Mouse (Mus musculus): ENCODE results near the gene Ryr3. TPM values are rescaled to one million over a fixed set of nuclear protein-coding genes. Genes with fewer than 3 reads are reported as not detected.

Ryr3 gene
- polyA plus RNA-seq, 1 experiment, result 0.61 TPM

DNA sequence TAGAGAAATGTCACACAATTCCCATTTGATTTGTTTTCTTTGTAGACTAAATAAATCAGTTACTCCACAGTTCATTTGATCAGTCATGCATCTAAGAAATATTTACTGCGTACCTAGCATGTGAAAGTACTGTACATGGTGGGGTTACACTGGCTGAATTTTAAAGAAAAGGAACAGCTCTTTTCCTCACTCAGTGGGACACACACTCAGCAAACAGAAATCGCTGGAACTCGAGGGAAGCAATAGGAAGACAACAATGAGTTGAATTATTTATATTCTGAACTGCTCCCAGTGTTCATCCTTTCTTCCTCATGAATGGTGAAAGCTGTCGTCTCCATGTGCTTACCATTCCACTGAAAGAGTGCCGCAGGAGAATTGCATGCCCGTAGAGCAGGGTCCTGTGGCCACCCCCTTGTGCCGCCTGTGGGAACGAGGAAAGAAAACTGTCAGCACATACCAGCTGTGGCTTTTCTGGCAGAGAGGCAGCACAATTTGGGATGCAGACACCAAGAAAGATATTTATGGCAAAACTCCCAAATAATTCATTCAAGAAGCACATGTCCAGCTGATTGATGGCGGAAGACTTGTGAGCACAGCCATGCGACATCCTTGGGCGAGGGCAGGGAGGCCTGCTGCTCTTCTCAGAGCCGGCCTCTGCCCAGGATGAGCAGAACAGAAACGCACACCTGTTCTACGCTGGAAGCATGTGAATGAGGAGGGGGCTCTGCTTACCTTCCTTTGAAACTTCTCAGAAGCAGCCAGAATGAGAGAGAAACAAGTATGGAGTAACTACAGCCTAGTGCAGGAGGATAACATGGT, 249.9 kb downstream of the Ryr3 start:
- no peak for DNase-seq (ENCODE audit: low read depth, low spot score)
- WGBS, result 78% methylated on average over 14 of the region's 14 CpGs

DNA sequence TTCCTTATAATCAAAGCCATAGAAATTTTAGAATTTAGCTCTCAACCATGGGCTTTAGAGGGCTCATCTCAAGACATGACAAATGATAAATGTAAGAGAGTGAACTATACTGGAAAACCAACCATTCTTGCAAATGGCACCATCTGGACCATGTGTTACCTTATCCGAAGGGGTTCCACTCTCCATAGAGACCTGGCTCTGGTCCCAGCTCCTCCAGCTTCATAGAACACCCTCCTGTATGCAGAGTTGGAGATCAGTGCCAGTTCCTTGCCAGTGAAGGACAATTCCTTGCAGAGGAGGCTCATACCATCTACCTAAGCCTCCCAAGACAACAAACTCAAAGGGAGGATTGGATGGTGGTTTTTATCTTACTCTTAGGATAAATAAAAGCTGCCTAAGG, 268.0 kb downstream of the Ryr3 start:
- DNase-seq (ENCODE audit: low read depth, low spot score), result no peak
- WGBS, result 61% methylated on average over 1 of the region's 1 CpGs

DNA sequence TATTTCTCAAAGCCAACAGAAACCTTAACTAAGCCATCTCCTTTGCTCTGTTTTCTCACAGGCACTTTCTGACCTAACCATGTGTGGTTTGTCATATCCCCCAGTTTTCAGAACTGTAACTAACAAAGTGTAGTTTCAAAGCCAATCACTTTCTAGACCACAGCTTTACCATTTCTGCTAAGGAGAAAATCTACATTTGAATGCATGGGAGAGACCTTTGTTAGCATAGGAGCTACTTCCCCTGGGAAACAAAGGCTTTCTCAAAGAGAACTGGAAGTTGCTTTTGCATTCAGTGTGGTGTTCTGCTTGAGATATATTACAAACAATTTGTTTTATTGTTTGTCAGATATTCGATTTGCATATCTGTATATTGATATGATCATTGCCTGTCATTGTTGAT, 285.1 kb downstream of the Ryr3 start:
- WGBS, result 30% methylated on average over 1 of the region's 1 CpGs
- no peak for DNase-seq (ENCODE audit: low read depth, low spot score)

DNA sequence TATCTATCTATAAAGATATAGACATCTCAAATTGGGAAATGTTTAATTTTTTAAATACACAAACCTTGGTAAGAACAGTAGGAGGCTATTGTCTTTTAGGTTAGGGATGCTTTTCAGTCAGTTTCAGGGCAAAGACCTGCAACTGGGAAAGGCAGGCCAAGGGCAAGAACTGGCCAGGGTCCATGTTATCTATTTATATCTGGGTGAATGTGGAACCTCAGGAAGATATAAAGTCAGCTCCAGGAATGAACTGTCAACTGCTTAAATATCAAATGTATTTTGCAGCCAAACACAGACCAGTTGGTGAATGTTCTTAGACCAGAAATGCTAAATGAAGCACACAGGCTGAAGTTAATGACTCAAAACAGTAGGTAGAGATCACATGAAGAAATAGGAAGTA, 303.1 kb downstream of the Ryr3 start:
- no peak for DNase-seq (ENCODE audit: low read depth, low spot score)

DNA sequence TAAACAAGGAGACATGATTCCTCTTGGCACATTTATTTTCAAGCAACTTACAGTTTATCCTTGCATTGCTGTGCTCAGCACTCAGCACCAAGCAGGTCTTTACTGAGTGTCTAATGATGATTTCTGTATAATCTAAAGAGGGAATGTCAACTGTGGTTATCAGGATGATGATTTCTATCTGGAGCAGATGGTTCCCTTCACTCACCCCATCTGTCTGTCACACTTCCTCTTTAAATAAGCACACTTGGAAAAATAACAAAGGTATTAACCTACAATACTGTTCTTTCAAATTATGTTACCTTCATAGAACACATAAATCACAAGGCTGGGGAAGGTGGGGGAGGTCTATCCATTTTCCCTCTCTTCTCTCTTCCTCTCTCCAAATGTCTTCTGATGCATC, 304.3 kb downstream of the Ryr3 start:
- no peak for DNase-seq (ENCODE audit: low read depth, low spot score)

DNA sequence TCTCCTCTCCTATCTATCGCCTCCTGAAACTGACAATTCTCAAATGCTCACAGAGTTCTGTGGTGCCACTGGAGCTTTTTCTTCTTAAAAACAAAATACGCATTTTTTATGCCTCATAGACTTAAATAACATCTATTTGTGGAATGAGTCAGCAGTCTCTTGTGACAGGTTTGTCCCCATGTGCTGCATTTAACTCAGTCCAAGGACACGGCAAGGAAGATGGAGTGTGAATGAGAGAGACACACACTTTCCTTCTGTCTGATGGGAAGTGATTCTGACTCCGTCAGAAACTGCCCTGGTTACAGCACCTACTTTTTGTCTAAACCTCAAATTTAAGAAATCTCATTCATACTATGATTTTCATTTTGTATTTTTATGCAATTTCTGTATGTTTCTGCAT, 306.3 kb downstream of the Ryr3 start:
- WGBS, result 73% methylated on average over 4 of the region's 4 CpGs
- no peak for DNase-seq (ENCODE audit: low read depth, low spot score)

DNA sequence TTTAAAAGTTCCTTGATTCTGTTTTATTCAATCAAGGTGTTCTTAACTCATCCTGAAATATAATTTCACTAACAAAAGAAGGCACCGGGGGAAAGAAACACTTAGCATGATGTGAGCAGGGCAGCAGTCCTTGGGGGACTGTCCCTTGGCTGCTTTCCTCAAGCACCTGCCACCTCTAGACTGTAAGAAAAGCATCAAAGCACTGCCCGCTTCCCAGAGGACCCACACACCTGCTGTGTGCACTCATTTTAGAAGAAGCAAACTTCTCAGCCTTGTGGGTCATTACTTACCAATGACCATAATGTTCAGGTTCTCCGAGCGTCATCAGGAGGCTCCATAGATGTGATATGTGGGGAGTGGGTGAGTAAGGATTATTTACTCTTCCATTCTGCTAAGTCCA, 307.8 kb downstream of the Ryr3 start:
- WGBS, result 85% methylated on average over 4 of the region's 4 CpGs
- no peak for DNase-seq (ENCODE audit: low read depth, low spot score)

DNA sequence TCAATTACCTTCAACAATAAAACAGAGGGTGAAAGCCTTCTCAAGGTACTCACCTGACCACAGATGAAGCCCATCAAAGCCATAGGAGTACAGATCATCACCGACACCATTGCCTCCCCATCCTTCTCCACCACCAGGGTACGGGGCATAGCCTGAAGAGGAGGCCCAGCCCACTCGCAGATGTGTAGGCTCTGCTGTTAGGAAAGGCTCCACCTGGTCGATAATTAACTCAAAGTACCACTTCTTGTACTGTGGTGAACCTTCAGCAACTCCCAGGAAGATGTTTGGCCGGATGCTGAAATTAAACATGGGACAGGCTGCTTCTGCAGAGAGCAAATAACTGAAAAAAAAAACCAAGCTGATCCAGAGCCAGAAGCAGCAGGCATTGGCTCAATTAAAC, 316.1 kb downstream of the Ryr3 start:
- whole genome bisulfite sequencing, result 25% methylated on average over 5 of the region's 5 CpGs
- no peak for DNase-seq (ENCODE audit: low read depth, low spot score)

DNA sequence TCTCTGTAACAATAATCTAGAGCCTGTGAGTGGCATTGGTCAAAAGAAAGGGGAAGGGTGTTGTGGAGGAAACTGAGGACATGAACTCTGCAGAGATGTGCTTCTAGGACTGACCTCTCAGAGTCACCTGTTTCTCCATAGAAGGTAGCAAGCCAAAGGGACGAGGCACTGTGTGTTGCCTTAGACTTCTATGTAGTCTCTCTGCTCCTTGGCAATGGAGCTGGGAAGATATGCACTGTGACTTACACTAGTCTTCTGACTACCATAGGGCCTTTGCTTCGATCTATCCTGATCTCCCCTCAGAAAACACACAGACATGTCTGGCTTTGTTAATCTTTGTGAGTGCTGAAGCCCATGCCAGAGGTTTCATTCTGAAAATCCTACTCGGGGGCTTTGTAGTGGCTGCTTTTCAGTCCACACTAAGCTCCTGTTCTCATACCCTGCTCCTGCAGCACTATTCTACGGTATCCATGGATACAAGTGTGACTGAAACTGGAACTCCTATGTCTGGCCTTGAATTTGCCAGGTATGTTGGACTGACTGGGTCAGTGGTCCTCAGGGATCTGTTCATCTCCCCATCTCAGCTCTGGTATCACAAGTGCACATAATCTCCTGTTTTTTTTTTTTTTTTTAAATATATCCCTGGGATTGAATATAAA, 332.3 kb downstream of the Ryr3 start:
- 77% methylated on average over 4 of the region's 4 CpGs for whole genome bisulfite sequencing
- DNase-seq (ENCODE audit: low read depth, low spot score), result no peak

DNA sequence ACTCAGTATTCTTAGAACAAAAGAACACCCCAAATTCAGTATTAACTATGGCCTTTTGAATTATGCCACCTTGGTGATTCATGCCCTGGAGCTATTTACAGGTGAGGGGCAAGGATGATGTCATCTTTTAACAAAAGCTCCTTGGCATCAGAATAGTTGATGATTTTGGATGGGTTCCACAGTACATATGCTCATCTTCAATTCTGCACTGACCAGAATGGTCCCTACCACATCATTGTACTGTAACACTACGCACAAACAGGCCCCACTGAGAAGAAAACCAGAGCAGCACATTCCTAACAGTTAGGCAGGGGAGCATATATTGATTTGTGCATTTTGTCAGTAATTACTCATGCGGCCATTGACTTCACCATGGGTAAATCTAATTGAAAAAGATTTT, 335.1 kb downstream of the Ryr3 start:
- 78% methylated on average over 2 of the region's 2 CpGs for WGBS
- DNase-seq (ENCODE audit: low read depth, low spot score), result no peak

DNA sequence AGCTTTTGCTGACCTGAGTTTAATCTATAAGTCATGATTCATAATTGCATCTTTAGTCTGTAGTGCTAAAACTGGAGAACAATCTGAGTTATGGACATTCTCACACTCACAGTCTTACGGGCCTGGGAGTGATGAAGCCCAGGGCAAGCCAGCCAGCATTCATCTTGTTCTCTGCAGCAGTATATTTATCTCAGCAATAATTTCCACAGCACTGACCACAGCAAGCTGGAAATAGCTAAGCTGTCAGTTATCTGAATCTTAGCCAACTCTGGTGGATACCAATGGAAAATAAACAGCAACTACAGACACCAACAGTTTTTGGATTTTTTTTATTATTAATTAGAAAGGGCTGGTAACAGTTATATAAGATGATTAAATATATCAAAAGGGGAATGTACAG, 335.5 kb downstream of the Ryr3 start:
- DNase-seq (ENCODE audit: low read depth, low spot score), result no peak
- 75% methylated on average over 1 of the region's 1 CpGs for WGBS

DNA sequence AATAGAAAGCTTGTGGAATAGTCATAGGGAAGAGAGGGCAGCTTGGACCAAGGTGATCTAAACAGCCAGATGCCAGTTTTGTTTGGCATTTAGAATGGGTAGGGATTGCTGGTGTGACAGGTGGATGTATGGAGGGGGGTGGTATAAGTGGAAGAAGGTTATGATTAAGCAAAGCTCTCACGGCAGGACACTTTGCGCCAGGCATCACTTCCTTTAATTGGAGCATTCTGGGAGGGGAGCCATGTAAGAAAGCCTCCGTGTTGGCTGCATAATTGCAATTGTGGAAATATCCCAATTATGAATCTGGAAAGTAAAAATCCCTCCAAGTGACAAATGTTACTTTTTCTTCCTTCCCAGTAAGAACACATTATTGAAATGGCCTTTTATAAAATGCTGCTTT, 339.5 kb downstream of the Ryr3 start:
- no peak for DNase-seq (ENCODE audit: low read depth, low spot score)
- WGBS, result 70% methylated on average over 3 of the region's 3 CpGs

DNA sequence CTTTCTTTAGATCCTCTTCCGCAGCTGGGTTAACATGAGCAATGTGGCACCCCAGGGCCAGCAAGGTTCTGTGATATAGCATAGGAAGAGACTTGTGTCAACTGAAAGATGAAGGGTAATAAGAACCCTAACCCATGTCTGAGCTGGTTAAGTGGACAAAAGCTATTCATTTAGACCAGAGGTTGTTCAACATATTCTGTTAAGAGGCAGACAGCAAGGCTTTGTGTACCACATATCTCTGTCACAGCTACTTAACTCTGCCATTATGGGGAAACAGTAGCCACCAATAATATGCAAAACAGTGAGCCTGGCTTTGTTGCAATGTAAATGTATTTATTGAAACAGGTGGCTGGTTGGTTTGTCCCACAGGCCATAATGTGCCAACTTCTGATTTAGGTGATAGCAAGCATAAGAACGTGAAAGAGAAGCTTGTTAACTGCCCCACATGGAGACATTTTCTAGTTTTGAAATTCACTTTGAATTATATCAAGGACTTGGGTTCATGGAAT, 350.8 kb downstream of the Ryr3 start:
- 74% methylated on average over 2 of the region's 2 CpGs for WGBS
- DNase-seq (ENCODE audit: low read depth, low spot score), result no peak

DNA sequence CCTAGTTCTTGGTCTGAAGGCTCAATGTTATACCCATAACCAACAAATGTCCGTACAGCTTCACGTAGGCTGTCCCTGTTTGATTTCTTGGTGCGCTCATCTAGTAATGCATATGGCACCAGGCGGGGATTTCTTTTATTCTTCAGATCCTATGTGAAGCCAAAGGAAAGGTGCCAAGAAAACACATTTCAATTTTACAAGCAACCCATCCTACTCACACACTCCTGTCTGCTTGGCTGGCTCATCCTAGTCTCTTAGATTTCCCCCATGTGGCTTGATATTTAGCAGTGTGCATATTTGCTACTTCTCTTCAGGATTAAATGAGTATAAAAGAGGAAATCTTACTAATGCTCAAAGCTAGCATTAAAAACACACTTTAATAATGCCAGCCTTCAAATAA, 355.1 kb downstream of the Ryr3 start:
- DNase-seq (ENCODE audit: low read depth, low spot score), result no peak
- WGBS, result 96% methylated on average over 4 of the region's 4 CpGs

DNA sequence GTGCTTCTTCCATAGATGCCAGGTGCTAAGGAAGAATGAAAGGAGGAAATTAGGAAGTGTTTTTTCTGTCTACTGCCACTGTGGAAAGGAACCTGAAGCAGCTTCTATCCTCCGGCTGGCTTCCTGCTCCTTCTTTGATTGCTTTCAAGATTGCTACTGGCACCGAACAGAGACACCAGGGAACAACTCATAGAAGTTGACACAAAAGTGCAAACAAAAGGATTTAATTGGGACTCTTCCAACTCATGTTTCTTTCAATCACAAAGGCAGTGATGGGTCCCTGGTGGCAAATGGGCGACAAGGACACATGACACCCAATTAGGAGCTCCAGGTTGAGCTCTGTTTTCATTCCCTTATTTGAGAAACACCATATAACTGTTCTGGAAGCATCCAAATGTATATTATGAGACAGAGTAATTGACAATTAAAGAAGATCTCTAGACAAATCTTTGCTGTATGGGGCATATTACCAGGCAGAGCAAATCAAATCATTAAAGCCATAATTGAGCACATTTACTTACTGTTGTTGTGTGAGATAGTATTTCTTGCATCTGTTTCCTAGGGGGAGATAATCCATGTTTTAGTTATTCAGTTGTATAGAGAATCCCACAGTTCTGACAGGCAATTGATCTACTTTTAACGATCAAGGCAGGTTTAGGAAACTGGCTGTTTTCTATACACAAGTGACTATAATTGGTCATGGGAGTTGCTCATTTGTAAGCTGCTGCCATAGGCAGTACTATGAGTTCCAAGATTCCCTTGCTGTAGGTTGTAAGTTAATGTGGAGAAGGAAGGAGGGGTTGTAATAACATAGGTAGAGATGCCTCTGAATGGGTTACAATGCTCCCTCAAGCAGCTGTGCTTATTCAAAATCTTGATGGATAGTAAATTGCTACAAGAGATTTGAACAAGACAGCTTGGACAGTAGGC, 371.0 kb downstream of the Ryr3 start:
- 47% methylated on average over 4 of the region's 4 CpGs for WGBS
- DNase-seq (ENCODE audit: low read depth, low spot score), result no peak

DNA sequence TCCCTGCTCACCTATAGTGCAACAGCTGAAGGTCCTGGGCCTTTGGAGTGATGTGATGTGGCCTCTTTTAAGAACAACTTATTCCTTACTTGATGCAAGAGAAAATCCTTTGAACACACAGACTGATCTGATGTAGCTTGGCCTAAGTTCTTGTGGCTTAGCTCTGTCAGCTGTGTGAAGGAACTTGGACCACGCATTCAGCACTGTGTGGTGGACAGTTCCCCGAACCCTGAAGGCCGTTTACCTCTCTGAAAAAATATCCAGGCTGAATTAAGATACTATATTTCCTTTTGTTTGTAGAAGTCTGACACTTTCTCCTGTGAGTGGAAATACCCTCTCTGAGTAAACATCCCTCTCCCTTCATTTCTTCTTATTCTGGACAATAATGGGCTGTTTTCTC, 374.0 kb downstream of the Ryr3 start:
- WGBS, result 18% methylated on average over 3 of the region's 3 CpGs
- no peak for DNase-seq (ENCODE audit: low read depth, low spot score)

DNA sequence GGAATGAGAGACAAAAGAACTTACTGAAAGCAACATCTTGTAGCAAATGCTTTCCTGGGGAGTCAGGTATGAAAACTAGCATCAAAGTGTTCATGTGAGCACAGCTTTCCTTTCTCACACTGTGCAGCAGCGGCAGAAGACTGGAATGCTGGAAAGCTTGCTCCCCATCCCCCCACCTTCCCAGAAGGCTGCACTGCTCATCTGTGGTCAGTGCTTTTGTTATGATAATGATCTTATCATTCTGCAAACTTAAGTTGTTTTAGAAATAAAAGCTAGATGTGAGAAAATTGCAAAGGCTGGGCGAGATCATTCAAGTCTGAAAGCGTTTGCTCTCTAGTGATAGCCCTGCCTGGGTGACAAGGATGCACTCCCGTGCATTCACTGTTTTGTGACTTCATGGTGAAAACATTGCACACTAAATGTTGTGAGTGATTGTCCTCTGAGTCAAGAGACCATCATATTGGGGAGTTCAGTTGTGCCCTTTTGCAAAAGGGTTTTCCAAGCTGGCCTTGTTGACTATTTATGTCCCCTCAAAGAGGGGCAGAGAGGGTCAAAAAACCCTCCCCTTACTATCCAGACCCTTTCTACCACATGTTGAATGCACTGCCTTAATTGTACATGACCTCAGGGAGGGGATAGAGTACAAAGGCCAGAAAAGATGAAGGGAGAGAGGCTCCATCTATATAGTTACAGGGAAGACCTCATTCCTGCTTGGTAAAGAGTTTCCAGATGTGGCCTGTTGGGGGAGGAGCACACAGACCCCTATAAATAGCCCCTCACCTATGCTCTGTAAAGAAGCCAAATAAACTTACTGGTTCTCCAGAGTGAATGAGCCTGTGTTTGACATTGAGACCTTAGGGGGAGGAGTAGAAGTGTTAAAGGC, 385.2 kb downstream of the Ryr3 start:
- 32% methylated on average over 4 of the region's 4 CpGs for WGBS
- DNase-seq (ENCODE audit: low read depth, low spot score), result no peak

DNA sequence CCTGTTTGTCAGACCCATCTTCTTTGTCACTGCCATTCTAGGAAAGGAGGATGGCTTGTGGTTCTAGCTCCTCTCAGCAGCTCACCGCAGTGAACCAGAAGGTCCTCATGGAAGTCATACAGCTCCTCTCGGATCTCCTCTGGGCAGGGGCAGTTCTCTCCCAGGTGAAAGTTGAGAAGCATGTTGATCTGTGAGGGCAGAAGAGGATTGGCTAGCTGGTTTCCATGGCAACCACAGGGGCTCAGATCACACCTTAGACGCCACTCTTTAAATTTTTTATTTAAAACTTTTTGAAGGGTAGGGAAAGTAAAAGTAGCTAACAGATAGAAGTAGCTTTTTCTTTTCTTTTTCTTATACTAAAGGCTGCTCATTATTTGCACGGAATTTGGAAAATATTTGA, 390.3 kb downstream of the Ryr3 start:
- DNase-seq (ENCODE audit: low read depth, low spot score), result no peak
- WGBS, result 30% methylated on average over 4 of the region's 4 CpGs

DNA sequence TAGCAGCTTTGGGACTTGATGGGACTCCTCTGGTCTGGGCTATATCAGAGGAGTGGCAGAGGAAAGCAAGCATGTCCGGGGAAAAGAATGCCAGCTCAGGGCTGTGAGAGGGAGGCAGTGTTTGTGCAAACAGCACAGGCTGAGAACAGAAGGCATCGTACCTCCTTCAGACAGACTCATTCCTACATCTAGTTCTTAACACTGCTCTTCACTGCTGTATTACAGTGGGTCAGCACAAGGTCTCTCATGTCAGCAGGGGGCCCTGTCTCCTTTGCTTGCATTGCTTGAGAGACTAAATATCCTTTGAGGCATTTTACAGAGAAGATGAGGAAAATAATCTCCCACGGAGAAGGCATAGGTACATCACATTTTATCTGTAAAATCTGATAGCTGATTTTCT, 394.2 kb downstream of the Ryr3 start:
- DNase-seq (ENCODE audit: low read depth, low spot score), result no peak
- 27% methylated on average over 3 of the region's 3 CpGs for WGBS
